Mouse (Mus musculus): ENCODE results near the gene Cpa2. TPM values are rescaled to one million over a fixed set of nuclear protein-coding genes. Genes with fewer than 3 reads are reported as not detected.

Gene Cpa2
- polyA plus RNA-seq, 1 experiment from 2014 or later: not detected

DNA sequence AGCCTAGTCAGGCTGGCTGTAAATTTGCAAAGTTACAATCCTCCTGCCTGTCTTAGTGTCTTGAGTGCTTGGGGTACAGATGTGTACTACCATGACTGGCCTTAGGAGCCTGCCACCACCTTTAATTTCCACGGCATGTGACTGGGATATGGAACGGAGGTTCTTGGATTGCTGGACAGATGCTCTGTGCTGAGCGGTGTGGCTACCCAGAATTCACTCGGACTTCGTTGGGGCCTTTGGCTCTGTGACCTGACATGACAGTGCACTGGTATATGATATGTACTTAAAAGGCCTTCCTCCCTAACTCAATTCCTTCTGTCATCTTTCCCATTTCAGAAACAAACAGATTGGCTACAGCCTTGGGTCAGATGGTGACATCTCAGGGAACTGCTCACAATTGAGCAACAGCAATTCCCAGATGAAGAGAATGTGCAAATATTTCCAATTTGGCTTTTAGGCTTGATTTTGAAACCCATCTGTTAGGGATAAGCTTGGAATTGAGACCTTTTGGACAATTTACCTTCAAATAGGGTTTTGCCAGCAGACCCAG, 13.3 kb downstream of the Cpa2 start:
- DNase-seq (ENCODE audit: low read depth, low spot score): no peak
- H3K27me3 ChIP-seq: no peaks in the 10 kb centered on the region
- ATAC-seq: no peak
- in situ Hi-C loops (cut with MboI; ENCODE audit: low pct_unique_long_range_greater_than_20kb): no loop called here
- TF ChIP-seq CTCF (IDR thresholded peaks at IDR 0.05): no peak
- ChIA-PET CTCF (no interaction called here), POLR2A (interaction anchor here (1.2 kb wide), 1 partner anchor 109 kb away, joined by 3 read pairs; no protein-coding TSS in a partner anchor)

DNA sequence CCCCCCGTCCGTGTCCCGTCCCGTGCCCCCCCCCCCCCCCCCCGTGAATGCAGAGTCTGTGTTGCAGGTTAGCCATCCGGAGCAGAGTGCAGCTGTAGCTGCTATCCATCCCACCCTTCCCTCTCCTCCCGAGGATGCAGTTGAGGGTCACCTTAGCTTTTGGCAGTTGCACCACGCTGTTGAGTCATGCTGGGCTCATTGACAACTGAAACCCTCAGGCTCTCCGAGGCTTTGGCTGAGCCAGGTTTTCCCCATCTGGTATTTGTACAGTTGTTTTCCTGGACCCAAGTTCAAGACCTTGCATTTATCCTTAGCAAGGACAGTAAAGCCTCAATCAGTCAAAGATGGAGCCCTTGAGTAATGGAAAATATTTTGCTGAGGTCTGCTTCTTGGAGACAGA, 14.7 kb downstream of the Cpa2 start:
- ATAC-seq (no peak), DNase-seq (ENCODE audit: low read depth, low spot score) (no peak)
- no peak for TF ChIP-seq CTCF (IDR thresholded peaks at IDR 0.05)
- H3K27me3 ChIP-seq: no peaks in the 10 kb centered on the region
- ChIA-PET POLR2A (no interaction called here), CTCF (no interaction called here)
- in situ Hi-C loops (cut with MboI; ENCODE audit: low pct_unique_long_range_greater_than_20kb): no loop called here

DNA sequence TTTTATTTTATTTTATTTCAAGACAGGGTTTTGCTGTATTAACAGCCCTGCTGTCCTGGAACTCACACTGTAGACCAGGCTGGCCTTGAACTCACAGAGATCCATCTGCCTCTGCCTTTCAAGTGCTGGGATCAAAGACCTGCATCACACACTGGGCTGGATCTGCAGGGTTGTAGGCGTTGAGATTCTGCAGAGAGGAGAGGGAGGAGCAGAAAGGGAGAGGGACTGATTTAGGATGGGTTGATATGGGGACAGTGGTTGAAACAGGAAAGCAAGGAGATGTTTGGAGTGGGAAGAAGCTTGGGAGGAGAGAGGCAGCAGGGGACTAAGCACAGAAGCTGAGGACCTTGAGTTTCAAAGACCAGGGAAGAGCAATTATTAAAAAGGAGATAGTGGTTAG, 18.3 kb downstream of the Cpa2 start:
- no peaks in the 10 kb centered on the region for H3K27me3 ChIP-seq
- ChIA-PET POLR2A (no interaction called here), CTCF (interaction anchor here (1.2 kb wide), 1 partner anchor 9 kb away, joined by 3 read pairs; no protein-coding TSS in a partner anchor)
- DNase-seq (ENCODE audit: low read depth, low spot score): no peak
- no peak for TF ChIP-seq CTCF (IDR thresholded peaks at IDR 0.05)
- no peak for ATAC-seq
- in situ Hi-C loops (cut with MboI; ENCODE audit: low pct_unique_long_range_greater_than_20kb): no loop called here

DNA sequence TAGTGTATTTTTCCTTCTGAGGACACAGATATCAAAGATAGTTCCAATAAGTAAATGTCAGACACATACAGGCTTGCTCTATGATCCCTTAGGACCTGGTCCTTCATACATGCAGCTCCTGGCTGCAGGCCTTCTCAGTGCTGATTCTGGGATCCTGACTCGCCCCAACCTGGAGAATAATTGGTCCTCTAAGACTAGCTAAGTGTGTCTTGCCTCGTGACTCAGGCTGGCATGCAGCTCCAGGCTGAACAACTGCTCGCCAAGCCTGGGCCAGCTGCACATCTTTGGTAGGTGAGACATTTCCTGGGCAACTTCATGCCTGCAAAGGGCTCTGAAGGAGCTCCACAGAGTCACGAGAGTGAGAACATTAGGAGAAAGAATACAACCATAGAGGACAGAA, 20.8 kb downstream of the Cpa2 start:
- ATAC-seq (no peak), DNase-seq (ENCODE audit: low read depth, low spot score) (no peak)
- no peak for TF ChIP-seq CTCF (IDR thresholded peaks at IDR 0.05)
- H3K27me3 ChIP-seq: peaks cover 6% of the 10 kb centered on the region
- ChIA-PET CTCF (interaction anchor here (0.9 kb wide), 2 partner anchors 10 to 113 kb away, joined by 3 read pairs; no protein-coding TSS in a partner anchor), POLR2A (no interaction called here)
- in situ Hi-C loops (cut with MboI; ENCODE audit: low pct_unique_long_range_greater_than_20kb): no loop called here

DNA sequence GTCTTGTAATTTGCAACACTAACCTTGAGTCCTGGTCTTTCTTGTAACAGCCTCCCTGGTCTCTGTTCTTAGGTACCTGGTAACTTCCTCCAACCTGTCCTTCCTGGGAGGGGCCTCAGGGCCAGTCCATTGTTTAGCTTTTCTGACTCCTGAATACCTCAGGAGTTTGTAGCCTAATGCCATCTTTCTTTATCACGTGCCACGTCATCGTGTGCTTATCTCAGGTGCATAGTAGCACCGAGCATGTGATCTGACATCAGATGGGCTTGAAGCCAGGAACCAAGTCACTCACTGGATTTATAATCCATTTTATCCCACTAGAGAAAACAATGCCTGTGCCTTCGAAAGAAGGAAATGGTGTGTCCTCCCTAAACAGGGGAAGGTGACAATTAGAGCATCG, 22.2 kb downstream of the Cpa2 start:
- no peak for ATAC-seq
- DNase-seq (ENCODE audit: low read depth, low spot score): no peak
- in situ Hi-C loops (cut with MboI; ENCODE audit: low pct_unique_long_range_greater_than_20kb): no loop called here
- peaks cover 6% of the 10 kb centered on the region for H3K27me3 ChIP-seq
- TF ChIP-seq CTCF (IDR thresholded peaks at IDR 0.05): no peak
- ChIA-PET CTCF (no interaction called here), POLR2A (no interaction called here)

DNA sequence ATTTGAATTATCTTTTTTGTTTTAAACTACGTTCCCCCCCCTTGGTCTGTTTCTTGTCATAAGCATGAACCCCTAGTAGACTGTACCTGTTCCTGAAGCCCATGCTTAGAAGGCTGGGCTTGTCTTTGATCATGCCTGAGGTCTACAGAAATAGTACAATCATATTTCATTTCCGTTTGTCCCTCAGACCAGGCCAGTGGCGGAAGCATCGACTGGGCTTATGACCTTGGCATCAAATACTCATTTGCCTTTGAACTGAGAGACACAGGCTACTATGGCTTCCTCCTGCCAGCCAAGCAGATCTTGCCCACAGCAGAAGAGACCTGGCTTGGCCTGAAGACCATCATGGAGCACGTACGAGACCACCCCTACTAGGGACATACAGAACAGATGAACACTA, 22.7 kb downstream of the Cpa2 start:
- ATAC-seq: no peak
- in situ Hi-C loops (cut with MboI; ENCODE audit: low pct_unique_long_range_greater_than_20kb): no loop called here
- CTCF ChIA-PET: no interaction called here
- no peak for DNase-seq (ENCODE audit: low read depth, low spot score)
- POLR2A ChIA-PET: no interaction called here
- no peak for TF ChIP-seq CTCF (IDR thresholded peaks at IDR 0.05)
- H3K27me3 ChIP-seq: peaks cover 6% of the 10 kb centered on the region

DNA sequence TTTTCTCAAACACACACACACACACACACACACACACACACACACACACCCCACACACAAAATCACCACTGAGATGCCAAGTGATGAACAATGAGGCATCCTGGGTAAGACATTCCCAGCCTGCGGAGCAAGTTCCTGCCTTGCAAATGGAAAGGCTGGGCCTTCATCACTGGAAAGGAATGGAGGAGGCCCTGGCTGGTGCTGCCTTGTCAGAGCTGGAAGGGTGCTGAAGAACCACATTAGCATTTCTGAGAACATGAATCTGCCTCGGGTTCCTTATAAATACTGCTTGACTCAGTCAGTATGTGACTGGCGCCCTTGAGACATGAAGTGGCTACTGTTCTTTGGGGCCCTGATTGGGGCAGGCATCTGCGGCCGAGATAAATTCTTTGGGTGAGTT, 26.7 kb downstream of the Cpa2 start, which contains the start of gene Cpa4:
Cpa4 (plus strand) TSS at position 301 of the 400 bp plus-strand sequence.
- DNase-seq (ENCODE audit: low read depth, low spot score) (no peak), ATAC-seq (no peak)
- CTCF ChIA-PET: interaction anchor here (1.0 kb wide), 1 partner anchor 25 kb away, joined by 3 read pairs; no protein-coding TSS in a partner anchor
- POLR2A ChIA-PET: no interaction called here
- TF ChIP-seq CTCF (IDR thresholded peaks at IDR 0.05): no peak
- in situ Hi-C loops (cut with MboI; ENCODE audit: low pct_unique_long_range_greater_than_20kb): no loop called here
- peaks cover 6% of the 10 kb centered on the region for H3K27me3 ChIP-seq

DNA sequence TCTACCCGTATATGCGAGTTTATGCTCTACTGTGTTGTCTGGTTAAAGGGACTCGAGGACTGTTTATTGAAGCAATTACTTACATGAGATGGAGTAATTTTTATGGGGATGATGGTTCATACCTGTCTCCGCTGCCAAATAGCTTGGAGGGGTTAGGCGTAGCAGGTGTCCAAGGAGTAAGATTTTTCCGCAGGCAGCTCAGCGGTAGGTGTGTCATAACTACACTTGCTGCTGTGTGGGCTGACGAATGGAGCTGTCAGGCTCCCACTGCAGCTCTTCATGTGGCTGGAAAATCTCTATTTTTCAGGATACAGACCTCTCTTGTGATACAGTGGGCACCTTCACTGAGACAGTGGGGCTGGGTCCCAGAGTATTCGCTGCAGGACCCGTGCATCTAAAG, 27.9 kb downstream of the Cpa2 start:
- peaks cover 6% of the 10 kb centered on the region for H3K27me3 ChIP-seq
- ATAC-seq (no peak), DNase-seq (ENCODE audit: low read depth, low spot score) (no peak)
- CTCF ChIA-PET: interaction anchor here (1.1 kb wide), 3 partner anchors 10 to 18 kb away, joined by 3 to 4 read pairs (median 3); no protein-coding TSS in a partner anchor
- TF ChIP-seq CTCF (IDR thresholded peaks at IDR 0.05): no peak
- in situ Hi-C loops (cut with MboI; ENCODE audit: low pct_unique_long_range_greater_than_20kb): no loop called here
- POLR2A ChIA-PET: no interaction called here

DNA sequence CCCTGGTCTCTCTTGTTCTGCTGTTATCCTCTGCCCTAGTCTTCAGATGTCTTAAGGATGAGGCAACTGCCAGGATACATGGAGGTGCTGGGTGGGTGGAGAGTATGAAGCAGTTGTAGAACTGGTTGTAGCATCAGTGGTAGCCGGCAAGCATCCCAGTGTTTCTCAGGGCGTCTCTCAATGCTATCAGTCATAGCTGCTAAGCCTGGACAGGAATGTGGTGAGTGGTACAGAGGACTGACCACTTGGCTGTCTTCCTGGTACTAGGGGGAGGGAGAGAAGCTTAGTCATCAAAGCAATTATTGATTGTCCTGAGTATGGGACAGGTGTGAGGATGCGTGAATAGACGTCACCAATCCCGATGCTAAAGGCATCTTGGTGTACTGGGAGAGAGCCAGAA, 28.6 kb downstream of the Cpa2 start:
- ChIA-PET CTCF (interaction anchor here (1.1 to 1.4 kb wide), 3 partner anchors 17 to 34 kb away, joined by 3 to 4 read pairs (median 3); no protein-coding TSS in a partner anchor), POLR2A (interaction anchor here (0.6 kb wide), 1 partner anchor 22 kb away, joined by 5 read pairs; no protein-coding TSS in a partner anchor)
- DNase-seq (ENCODE audit: low read depth, low spot score) (no peak), ATAC-seq (no peak)
- H3K27me3 ChIP-seq: peaks cover 6% of the 10 kb centered on the region
- TF ChIP-seq CTCF (IDR thresholded peaks at IDR 0.05): no peak
- in situ Hi-C loops (cut with MboI; ENCODE audit: low pct_unique_long_range_greater_than_20kb): no loop called here

DNA sequence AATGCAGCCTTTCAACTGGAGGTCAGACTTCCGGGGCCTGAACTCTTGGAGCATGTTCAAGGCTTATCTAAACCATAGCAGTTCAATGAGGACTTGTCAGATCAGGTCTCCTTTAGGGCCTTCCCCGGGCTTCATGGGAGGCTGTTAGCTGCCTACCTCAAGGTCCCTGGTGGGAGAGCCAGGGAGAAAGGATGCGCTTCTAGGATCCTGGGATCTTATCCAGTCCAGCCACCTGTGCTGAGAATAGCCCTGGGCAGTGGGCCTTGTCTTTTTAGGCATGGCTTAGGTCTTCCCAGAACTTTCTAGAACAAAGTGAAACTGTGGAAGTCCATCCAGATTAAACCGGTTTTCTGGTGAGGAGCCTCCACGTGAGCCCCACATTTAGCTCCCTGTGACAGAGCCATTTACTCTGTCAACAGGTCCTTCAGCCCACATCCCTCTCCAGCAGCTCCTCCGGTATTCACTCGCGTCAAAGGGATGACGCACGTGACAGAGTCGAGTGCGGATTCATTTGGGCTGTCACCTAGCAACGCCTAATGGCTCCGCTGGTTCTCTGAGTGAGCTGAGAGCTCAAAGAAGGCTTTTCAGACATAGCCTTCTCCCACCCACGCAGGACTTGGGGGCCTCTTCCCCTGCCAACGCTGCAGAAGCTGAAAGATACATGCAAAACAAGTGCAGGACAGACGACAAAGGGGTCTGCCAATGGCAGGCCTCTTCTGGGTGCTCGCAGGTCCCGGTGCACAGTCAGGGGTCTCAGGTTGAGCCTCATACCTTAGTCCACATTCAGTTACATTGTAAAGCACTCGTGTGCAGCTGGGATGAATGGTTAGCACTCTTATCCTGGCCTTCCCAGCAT, 31.3 kb downstream of the Cpa2 start:
- no peaks in the 10 kb centered on the region for H3K27me3 ChIP-seq
- no peak for ATAC-seq
- in situ Hi-C loops (cut with MboI; ENCODE audit: low pct_unique_long_range_greater_than_20kb): no loop called here
- DNase-seq (ENCODE audit: low read depth, low spot score): no peak
- CTCF ChIA-PET: interaction anchor here (1.2 to 2.3 kb wide), 2 partner anchors 17 to 19 kb away, joined by 3 to 7 read pairs; no protein-coding TSS in a partner anchor
- POLR2A ChIA-PET: interaction anchor here (1.7 kb wide), 1 partner anchor 10 kb away, joined by 3 read pairs; no protein-coding TSS in a partner anchor
- TF ChIP-seq CTCF (IDR thresholded peaks at IDR 0.05): no peak

DNA sequence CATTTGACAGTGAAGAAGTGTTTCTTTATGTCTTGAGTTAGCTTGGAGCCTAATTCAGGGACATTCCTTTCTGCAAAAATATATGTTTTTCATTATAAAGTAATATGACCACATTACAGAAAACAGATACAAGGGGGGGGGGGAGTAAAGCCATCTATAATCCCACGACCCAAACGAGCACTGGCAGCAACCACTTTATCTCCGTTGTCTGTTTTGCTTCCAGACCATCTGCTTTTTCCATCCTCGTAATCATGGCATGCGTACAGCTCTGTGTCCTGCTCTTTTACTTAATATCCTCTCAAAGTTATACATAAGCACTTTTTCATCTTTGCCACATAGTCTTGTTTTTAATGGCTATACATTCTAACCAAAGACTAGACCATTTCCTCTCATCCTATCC, 32.0 kb downstream of the Cpa2 start:
- POLR2A ChIA-PET: interaction anchor here (1.7 kb wide), 1 partner anchor 9 kb away, joined by 3 read pairs; no protein-coding TSS in a partner anchor
- ATAC-seq: no peak
- DNase-seq (ENCODE audit: low read depth, low spot score): no peak
- no peak for TF ChIP-seq CTCF (IDR thresholded peaks at IDR 0.05)
- CTCF ChIA-PET: interaction anchor here (1.2 to 2.3 kb wide), 3 partner anchors 16 to 20 kb away, joined by 3 to 7 read pairs (median 4); no protein-coding TSS in a partner anchor
- in situ Hi-C loops (cut with MboI; ENCODE audit: low pct_unique_long_range_greater_than_20kb): no loop called here
- no peaks in the 10 kb centered on the region for H3K27me3 ChIP-seq

All from Patski (cell line).